Mouse (Mus musculus): ENCODE results near the gene 1700056E22Rik.

DNA sequence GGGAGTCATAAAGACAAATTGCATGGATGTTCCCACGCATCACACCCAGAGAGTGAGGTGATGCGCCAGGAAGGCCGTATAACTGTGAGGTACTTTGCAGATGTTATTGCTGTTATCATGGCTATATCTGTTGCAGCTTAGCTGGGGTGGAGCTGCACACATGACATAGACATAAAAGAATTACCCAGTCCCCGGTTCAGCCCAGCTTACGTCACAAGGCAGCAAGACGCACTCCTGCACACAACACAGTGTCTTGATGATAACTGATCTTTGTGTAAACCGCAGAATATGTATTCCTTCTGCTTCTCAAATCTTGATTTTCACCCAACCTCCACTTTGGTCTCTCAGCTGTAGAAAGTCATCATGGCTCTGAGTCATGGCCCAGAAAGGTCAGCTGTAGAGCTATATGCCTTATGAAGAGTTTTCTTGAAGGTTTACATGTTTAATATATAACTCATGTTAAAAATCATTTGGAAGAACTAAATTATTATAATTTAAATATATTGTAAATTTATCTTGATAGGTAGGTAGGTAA is 46.3 kb downstream of the 1700056E22Rik start:
- TF ChIP-seq MYOD1 (IDR thresholded peaks at IDR 0.05; ENCODE audit: control insufficient read depth, insufficient read length, low read depth) (peak; percentile 27), CTCF (IDR thresholded peaks at IDR 0.05; ENCODE audit: control insufficient read depth, insufficient read depth, insufficient read length) (no peak), CEBPB (IDR thresholded peaks at IDR 0.05; ENCODE audit: low read depth) (no peak), MYOG (IDR thresholded peaks at IDR 0.05; ENCODE audit: control insufficient read depth, extremely low read depth, insufficient read length) (no peak), MAX (IDR thresholded peaks at IDR 0.05) (no peak), FOSL1 (IDR thresholded peaks at IDR 0.05; ENCODE audit: insufficient read depth, low read length, poor library complexity, severe bottlenecking) (no peak)

Measured in C2C12 (cell line).